Comparison of ENCODE assay signal across 15 mouse cellular contexts in genomic region chr5:113348597-113348996, GRCm38 (mm10). TPM values are rescaled to one million over a fixed set of nuclear protein-coding genes. Genes with fewer than 3 reads are reported as not detected.
DNase-seq lines count a peak whose midpoint lies in the region; ATAC-seq and TF ChIP-seq lines count a peak whose summit lies in the region.
"Had no signal": no experiment of that assay in that cellular context is flagged by ENCODE, and none has a peak within 500 bp of the region (broad histone marks: within the 10 kb centered on the region; RNA-seq: fewer than 3 reads in every experiment).

No protein-coding gene starts in this region.

- no peak overlapping the region for H3K4me3 ChIP-seq in left cerebral cortex, adult 2 months
- no peak overlapping the region for H3K4me3 ChIP-seq in limb, embryonic 11.5 days (ENCODE audit: low read depth, low read length)
- H3K4me3 ChIP-seq: embryonic facial prominence, embryonic 13.5 days had no signal

- no peak for DNase-seq in frontal cortex, postnatal 25 days (ENCODE audit: low spot score in 2 of 2)
- no peak for DNase-seq in left cerebral cortex, adult 2 months (ENCODE audit: extremely low spot score in 1 of 2, low spot score in 2 of 2)
- no peak for DNase-seq in left cerebral cortex, postnatal 14 days (ENCODE audit: low spot score in 2 of 2)
- no peak for DNase-seq in brain, embryonic 14.5 days (ENCODE audit: low read depth)
- DNase-seq in limb, embryonic 11.5 days (ENCODE audit: low spot score), result peak; percentile 54
- no peak for DNase-seq in MN1 (ENCODE audit: low spot score)
- DNase-seq in lung, postnatal 25 days (ENCODE audit: low spot score), result no peak
- DNase-seq: adrenal gland, adult 2 months; thymus, adult 2 months had no signal

- H3K27me3 ChIP-seq in limb, embryonic 11.5 days (ENCODE audit: control insufficient read depth, insufficient read depth, low read length), result peaks cover 53% of the 10 kb centered on the region

- H3K4me2 ChIP-seq in limb, embryonic 11.5 days (ENCODE audit: low read depth, severe bottlenecking), result no peak overlapping the region
- H3K4me2 ChIP-seq: embryonic facial prominence, embryonic 13.5 days; liver, embryonic 11.5 days had no signal

- intact Hi-C loops in left cerebral cortex, adult 2 months (cut with DNase I), result no loop called here
- intact Hi-C loops in left cerebral cortex, postnatal 14 days (cut with DNase I), result loop anchor here (5.0 kb wide), 1 partner anchor 1499 kb away; no protein-coding TSS in a partner anchor

- WGBS in limb, embryonic 11.5 days, result 13% methylated on average over 13 of the region's 13 CpGs

- peak overlapping the region; percentile 11; the same call in 1 of the 2 replicates for H3K27ac ChIP-seq in left cerebral cortex, adult 2 months
- no peak overlapping the region for H3K27ac ChIP-seq in limb, embryonic 11.5 days (replicated peaks; ENCODE audit: low read depth, low read length)
- H3K27ac ChIP-seq: embryonic facial prominence, embryonic 13.5 days had no signal

- H3K4me1 ChIP-seq in limb, embryonic 11.5 days (ENCODE audit: control insufficient read depth, insufficient read depth, low read length), result no peaks in the 10 kb centered on the region

- no peak overlapping the region; the same call in 1 of the 2 replicates for H3K9ac ChIP-seq in limb, embryonic 11.5 days (ENCODE audit: low read length)
- H3K9ac ChIP-seq: embryonic facial prominence, embryonic 13.5 days had no signal

- no peaks in the 10 kb centered on the region for H3K9me3 ChIP-seq in limb, embryonic 11.5 days (ENCODE audit: control insufficient read depth, low read length)
- H3K9me3 ChIP-seq: embryonic facial prominence, embryonic 13.5 days had no signal

- TF ChIP-seq CTCF in left cerebral cortex, adult 2 months (IDR thresholded peaks at IDR 0.05), result peak; percentile 21
- TF ChIP-seq CTCF in brain, embryonic 14.5 days (IDR thresholded peaks at IDR 0.05; ENCODE audit: borderline replicate concordance, extremely low read depth, insufficient read depth, insufficient read length), result peak; percentile 36; the same call in 1 of the 2 replicates

- TF ChIP-seq POLR2A in brain, embryonic 14.5 days (IDR thresholded peaks at IDR 0.05; ENCODE audit: borderline replicate concordance, extremely low read depth, insufficient read depth, insufficient read length, poor library complexity, severe bottlenecking), result no peak

- ATAC-seq in frontal cortex, adult (ENCODE audit: low TSS enrichment), result peak; percentile 36; the same call in 1 of the 2 replicates
- ATAC-seq in limb, embryonic 11.5 days (ENCODE audit: insufficient number of reproducible peaks, low FRiP score, low TSS enrichment, low read depth), result 0 out of 2 replicates have a peak, but pooled peaks have one; percentile 37

- H3K36me3 ChIP-seq in limb, embryonic 11.5 days (ENCODE audit: control insufficient read depth, insufficient read depth, low read length), result no peaks in the 10 kb centered on the region
- H3K36me3 ChIP-seq: embryonic facial prominence, embryonic 13.5 days had no signal

RNA-seq across cellular contexts. Expression of gene Aym1, which starts 8.5 kb away (rescaled TPM):
- not detected for total RNA-seq in left cerebral cortex, adult 2 months (2021)
- not detected for total RNA-seq in left cerebral cortex, postnatal 14 days (2021)
- not detected in 2 replicates for polyA plus RNA-seq in brain, embryonic 14.5 days (2012; rRNA removed)
- polyA plus RNA-seq in limb, embryonic 11.5 days (2014; fragmentation: Nextera tagmentation; extraction: Ambion mirVana), result not detected in 2 replicates
- total RNA-seq: adrenal gland, adult 2 months; CH12.LX had no signal
- polyA plus RNA-seq: adrenal gland, adult 2 months; embryonic facial prominence, embryonic 13.5 days; gonadal fat pad, adult 2 months; kidney, embryonic 14.5 days; liver, embryonic 11.5 days; thymus, adult 2 months had no signal

RNA-seq across cellular contexts. Expression of gene Sgsm1, which starts 38.0 kb away (rescaled TPM):
- total RNA-seq in left cerebral cortex, adult 2 months (2021), result 100 to 1,000 TPM; 175 to 185 TPM
- 100 to 1,000 TPM; 100 to 110 TPM for total RNA-seq in left cerebral cortex, postnatal 14 days (2021)
- 31.2 and 36.1 TPM in 2 replicates for polyA plus RNA-seq in brain, embryonic 14.5 days (2012; rRNA removed)
- 7.7 and 9.1 TPM in 2 replicates for polyA plus RNA-seq in limb, embryonic 11.5 days (2014; fragmentation: Nextera tagmentation; extraction: Ambion mirVana)
